Mouse (Mus musculus) adrenal gland, postnatal 36 days (tissue): ENCODE data around the gene Ces1c. TPM values are rescaled to one million over a fixed set of nuclear protein-coding genes. Genes with fewer than 3 reads are reported as not detected.

Experiments
- total RNA-seq, 2 experiments: library from RNA; stranded (reverse); gene quantifications; 2 replicates each; pipeline ENCODE4 v1.2.3; 2021

The Ces1c gene
- total RNA-seq, 2 experiments from 2014 or later = 0.76 TPM; not detected in 1

Other genes starting within 250 kb of the Ces1c start
- gene Capns2, start 229.9 kb downstream of the Ces1c start, total RNA-seq = 1 to 10 TPM in 1 of 2 experiments, not detected in 1; 3.5 TPM
- 10 to 100 TPM in 1 of 2 experiments, 1 to 10 TPM in 1; 9.9 to 13.1 TPM for gene Slc6a2, start 171.2 kb downstream of the Ces1c start, total RNA-seq
- gene Ces1a, start 83.1 kb downstream of the Ces1c start, total RNA-seq = not detected
- not detected for gene Ces1b, start 51.3 kb downstream of the Ces1c start, total RNA-seq
- gene Ces1d, start 66.6 kb upstream of the Ces1c start, total RNA-seq = 100 to 1,000 TPM; 219 to 245 TPM
- gene Ces1e, start 98.3 kb upstream of the Ces1c start, total RNA-seq = not detected
- gene Ces1f, start 148.5 kb upstream of the Ces1c start, total RNA-seq = 10 to 100 TPM; 10.7 to 19.4 TPM
- not detected for gene Ces1g, start 206.0 kb upstream of the Ces1c start, total RNA-seq
- gene Ces1h, start 248.4 kb upstream of the Ces1c start, total RNA-seq = not detected